Mouse (Mus musculus) ES-Bruce4 (cell line): ENCODE results near the gene Mypn. TPM values are rescaled to one million over a fixed set of nuclear protein-coding genes. Genes with fewer than 3 reads are reported as not detected.

Source experiments
- H3K27ac ChIP-seq: 2 replicates; pipeline ENCODE4 v1.5.1; 2012; ENCODE audit warnings: low read length, inconsistent platforms; ENCODE audit not compliant: insufficient read depth
- H3K27me3 ChIP-seq: 2 replicates; pipeline ENCODE4 v1.6.1; 2012; ENCODE audit warnings: mild to moderate bottlenecking, low read length, inconsistent platforms; ENCODE audit not compliant: control insufficient read depth, poor library complexity, insufficient read depth, severe bottlenecking
- H3K36me3 ChIP-seq: 2 replicates; pipeline ENCODE4 v1.6.1; 2012; ENCODE audit warnings: inconsistent platforms, mild to moderate bottlenecking, low read length, moderate library complexity; ENCODE audit not compliant: control insufficient read depth, poor library complexity, insufficient read depth, severe bottlenecking
- H3K4me1 ChIP-seq: one replicate; pipeline ENCODE4 v1.8.1; 2011; ENCODE audit warnings: low read length; ENCODE audit not compliant: control insufficient read depth, insufficient read depth
- H3K4me3 ChIP-seq: 2 replicates; pipeline ENCODE4 v1.5.1; 2011; ENCODE audit warnings: low read depth, mild to moderate bottlenecking, low read length
- H3K9ac ChIP-seq: 2 replicates; pipeline ENCODE4 v1.6.1; 2012; ENCODE audit warnings: low read depth, mild to moderate bottlenecking, inconsistent platforms; ENCODE audit not compliant: poor library complexity, severe bottlenecking
- H3K9me3 ChIP-seq: replicated peaks from 2 replicates; pipeline ENCODE4 v1.6.1; 2012; ENCODE audit warnings: mild to moderate bottlenecking, low read length, inconsistent platforms; ENCODE audit not compliant: control insufficient read depth, poor library complexity, insufficient read depth, severe bottlenecking
- CTCF ChIP-seq: IDR thresholded peaks from one replicate; pipeline ENCODE4 v1.8.1; 2011; ENCODE audit warnings: low read depth, low read length
- EP300 ChIP-seq: IDR thresholded peaks from 2 replicates; pipeline ENCODE4 v1.6.1; 2011; ENCODE audit warnings: low read depth, low read length; ENCODE audit not compliant: insufficient read depth
- POLR2A ChIP-seq: IDR thresholded peaks from one replicate; pipeline ENCODE4 v1.8.1; 2011; ENCODE audit warnings: low read length; ENCODE audit not compliant: insufficient read depth
- polyA plus RNA-seq: library from polyadenylated mRNA; stranded (reverse); fragments of >200 nt; gene quantifications from 2 replicates; pipeline ENCODE4 v1.2.4, GENCODE M21; 2011; ENCODE audit warnings: low read depth; ENCODE audit not compliant: missing spikeins, insufficient read depth, insufficient read length

Mypn gene
- polyA plus RNA-seq, 1 experiment, result 0.66 TPM

- Histone ChIP-seq H3K27ac (no peak overlapping the region), H3K27me3 (no peaks in the 10 kb centered on the region), H3K4me3 (no peak overlapping the region), H3K9me3 (no peaks in the 10 kb centered on the region), H3K4me1 (no peaks in the 10 kb centered on the region), H3K36me3 (no peaks in the 10 kb centered on the region), H3K9ac (no peak overlapping the region)
- TF ChIP-seq EP300, result no peak
- no peak for TF ChIP-seq CTCF
- TF ChIP-seq POLR2A, result no peak
Observed at GRCm38 (mm10) chr10:63128256-63128655, 75.5 kb downstream of the Mypn start.

- TF ChIP-seq POLR2A, result no peak
- no peak for TF ChIP-seq EP300
- no peak for TF ChIP-seq CTCF
- Histone ChIP-seq H3K9me3 (no peaks in the 10 kb centered on the region), H3K36me3 (no peaks in the 10 kb centered on the region)
Observed at GRCm38 (mm10) chr10:63127156-63127555, 76.6 kb downstream of the Mypn start.

GRCm38 (mm10) chr10:63126116-63126515 lies 77.6 kb downstream of the Mypn start:
- H3K36me3 ChIP-seq, result no peaks in the 10 kb centered on the region
- no peaks in the 10 kb centered on the region for H3K27me3 ChIP-seq

More at GRCm38 (mm10) chr10:63127156-63127555, 76.6 kb downstream of the Mypn start:
- H3K27me3 ChIP-seq, result no peaks in the 10 kb centered on the region
- no peaks in the 10 kb centered on the region for H3K4me1 ChIP-seq
- H3K4me3 ChIP-seq, result no peak overlapping the region
- no peak overlapping the region for H3K9ac ChIP-seq
- H3K27ac ChIP-seq, result no peak overlapping the region

GRCm38 (mm10) chr10:63125343-63125742 lies 78.4 kb downstream of the Mypn start:
- H3K9me3 ChIP-seq, result no peaks in the 10 kb centered on the region
- no peak overlapping the region for H3K4me3 ChIP-seq
- no peaks in the 10 kb centered on the region for H3K4me1 ChIP-seq
- no peaks in the 10 kb centered on the region for H3K36me3 ChIP-seq
- no peak overlapping the region for H3K27ac ChIP-seq
- no peak overlapping the region for H3K9ac ChIP-seq
- H3K27me3 ChIP-seq, result no peaks in the 10 kb centered on the region
- no peak for TF ChIP-seq EP300
- TF ChIP-seq POLR2A, result no peak
- peak; percentile 89 for TF ChIP-seq CTCF

More at GRCm38 (mm10) chr10:63126116-63126515, 77.6 kb downstream of the Mypn start:
- H3K27ac ChIP-seq, result no peak overlapping the region
- H3K4me3 ChIP-seq, result no peak overlapping the region
- TF ChIP-seq EP300 (no peak), POLR2A (no peak), CTCF (no peak)
- H3K9ac ChIP-seq, result no peak overlapping the region
- H3K9me3 ChIP-seq, result no peaks in the 10 kb centered on the region
- H3K4me1 ChIP-seq, result no peaks in the 10 kb centered on the region

- H3K9me3 ChIP-seq, result no peaks in the 10 kb centered on the region
- no peak overlapping the region for H3K9ac ChIP-seq
- TF ChIP-seq CTCF (no peak), POLR2A (no peak), EP300 (no peak)
- no peaks in the 10 kb centered on the region for H3K4me1 ChIP-seq
- no peaks in the 10 kb centered on the region for H3K27me3 ChIP-seq
- no peaks in the 10 kb centered on the region for H3K36me3 ChIP-seq
- H3K4me3 ChIP-seq, result no peak overlapping the region
- no peak overlapping the region for H3K27ac ChIP-seq
Observed at GRCm38 (mm10) chr10:63124016-63124415, 79.7 kb downstream of the Mypn start.

- Histone ChIP-seq H3K36me3 (no peaks in the 10 kb centered on the region), H3K4me1 (no peaks in the 10 kb centered on the region), H3K27ac (no peak overlapping the region), H3K9me3 (no peaks in the 10 kb centered on the region), H3K27me3 (no peaks in the 10 kb centered on the region), H3K9ac (no peak overlapping the region), H3K4me3 (no peak overlapping the region)
- TF ChIP-seq CTCF (no peak), EP300 (no peak), POLR2A (no peak)
Observed at GRCm38 (mm10) chr10:63123141-63123540, 80.6 kb downstream of the Mypn start.
